7 mouse cellular contexts compared by ENCODE assay signal in the genomic region with DNA sequence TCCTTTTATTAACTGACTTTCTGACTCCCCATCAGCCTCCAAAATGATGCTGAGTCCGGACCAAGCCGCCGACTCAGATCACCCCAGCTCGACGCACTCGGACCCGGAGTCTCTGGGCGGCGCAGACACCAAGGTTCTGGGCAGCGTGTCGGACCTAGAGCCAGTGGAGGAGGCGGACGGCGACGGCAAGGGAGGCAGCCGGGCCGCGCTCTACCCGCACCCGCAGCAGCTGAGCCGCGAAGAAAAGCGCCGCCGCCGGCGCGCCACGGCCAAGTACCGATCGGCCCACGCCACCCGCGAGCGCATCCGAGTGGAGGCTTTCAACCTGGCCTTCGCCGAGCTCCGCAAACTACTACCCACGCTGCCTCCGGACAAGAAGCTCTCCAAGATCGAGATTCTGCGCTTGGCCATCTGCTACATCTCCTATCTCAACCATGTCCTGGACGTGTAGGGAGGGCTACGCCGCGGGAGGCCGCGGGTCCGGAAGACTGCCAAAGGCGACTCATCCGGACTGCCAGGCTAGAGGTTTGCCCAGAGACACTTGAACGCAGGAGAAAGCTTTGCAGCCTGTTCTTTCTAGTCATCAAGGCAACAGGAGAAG. TPM values are rescaled to one million over a fixed set of nuclear protein-coding genes. Genes with fewer than 3 reads are reported as not detected.
DNase-seq lines count a peak whose midpoint lies in the region; ATAC-seq and TF ChIP-seq lines count a peak whose summit lies in the region.

No protein-coding gene starts in this region.

- 1% methylated on average over 53 of the region's 53 CpGs for WGBS in lung, embryonic 14.5 days
- WGBS in cerebellum, adult 2 months = under 1% methylated on average over 53 of the region's 53 CpGs
- under 1% methylated on average over 53 of the region's 53 CpGs for WGBS in forebrain, embryonic 14.5 days
- under 1% methylated on average over 43 of the region's 53 CpGs for WGBS in neural tube, embryonic 14.5 days

- ATAC-seq in lung, embryonic 14.5 days (ENCODE audit: insufficient read depth) = peak; percentile 54; the same call in 1 of the 2 replicates
- ATAC-seq in forebrain, embryonic 14.5 days = peak; percentile 24; the same call in 1 of the 2 replicates
- peak; percentile 36 for ATAC-seq in neural tube, embryonic 14.5 days (ENCODE audit: low read depth)
- ATAC-seq in monocyte, adult 5-6 weeks (replicated peaks; ENCODE audit: insufficient number of reproducible peaks, low FRiP score, low TSS enrichment, poor library complexity, severe bottlenecking) = no peak

- no peaks in the 10 kb centered on the region for H3K36me3 ChIP-seq in lung, embryonic 14.5 days (ENCODE audit: insufficient read depth)
- H3K36me3 ChIP-seq in forebrain, embryonic 14.5 days (ENCODE audit: control insufficient read depth, insufficient read depth, low read length) = no peaks in the 10 kb centered on the region
- no peaks in the 10 kb centered on the region for H3K36me3 ChIP-seq in neural tube, embryonic 14.5 days (ENCODE audit: control insufficient read depth, insufficient read depth, low read length)

- peak; percentile 72 for TF ChIP-seq POLR2A in cerebellum, adult 2 months (IDR thresholded peaks at IDR 0.05; ENCODE audit: borderline replicate concordance, insufficient read depth, low read length)

- peaks cover 6% of the 10 kb centered on the region; the same call in 1 of the 2 replicates for H3K4me1 ChIP-seq in lung, embryonic 14.5 days (ENCODE audit: insufficient read depth)
- H3K4me1 ChIP-seq in cerebellum, adult 2 months (ENCODE audit: control insufficient read depth, insufficient read depth, low read length) = peaks cover 6% of the 10 kb centered on the region
- H3K4me1 ChIP-seq in forebrain, embryonic 14.5 days (ENCODE audit: control insufficient read depth, insufficient read depth, low read length) = peaks cover 8% of the 10 kb centered on the region; the same call in 1 of the 2 replicates
- H3K4me1 ChIP-seq in neural tube, embryonic 14.5 days (ENCODE audit: control insufficient read depth, insufficient read depth, low read length) = 0 out of 2 replicates have a peak, but pooled peaks cover 4% of the 10 kb centered on the region

- no peak overlapping the region for H3K27ac ChIP-seq in lung, embryonic 14.5 days (ENCODE audit: low read depth)
- peak overlapping the region; percentile 99 for H3K27ac ChIP-seq in cerebellum, adult 2 months (ENCODE audit: insufficient read depth, low read length)
- H3K27ac ChIP-seq in forebrain, embryonic 14.5 days (ENCODE audit: low read depth, low read length) = peak overlapping the region; percentile 89
- peak overlapping the region; percentile 99 for H3K27ac ChIP-seq in neural tube, embryonic 14.5 days (ENCODE audit: low read depth, low read length)

- peak; percentile 54 for DNase-seq in lung, embryonic 14.5 days
- DNase-seq in lung, postnatal 25 days (ENCODE audit: low spot score) = no peak
- DNase-seq in cerebellum, adult 2 months = peak; percentile 96 to 97
- peak; percentile 47 for DNase-seq in forebrain, embryonic 14.5 days (ENCODE audit: low spot score)
- peak; percentile 41 to 62 for DNase-seq in left cerebral cortex, postnatal 25 days (ENCODE audit: low spot score in 2 of 2)

- H3K4me2 ChIP-seq in lung, embryonic 14.5 days = peak overlapping the region; percentile 61
- peak overlapping the region; percentile 63 for H3K4me2 ChIP-seq in forebrain, embryonic 14.5 days (ENCODE audit: low read length)
- peak overlapping the region; percentile 80 for H3K4me2 ChIP-seq in neural tube, embryonic 14.5 days (ENCODE audit: low read depth, low read length)

- peaks cover 88% of the 10 kb centered on the region for H3K27me3 ChIP-seq in lung, embryonic 14.5 days (ENCODE audit: insufficient read depth, low read length)
- H3K27me3 ChIP-seq in cerebellum, adult 2 months (ENCODE audit: control insufficient read depth, insufficient read depth, low read length) = no peaks in the 10 kb centered on the region
- peaks cover 26% of the 10 kb centered on the region for H3K27me3 ChIP-seq in forebrain, embryonic 14.5 days (replicated peaks; ENCODE audit: control insufficient read depth, insufficient read depth, low read length)
- no peaks in the 10 kb centered on the region for H3K27me3 ChIP-seq in neural tube, embryonic 14.5 days (ENCODE audit: control insufficient read depth, insufficient read depth, low read length)

- intact Hi-C loops in left cerebral cortex, postnatal 25 days (cut with DNase I) = loop anchor here (2.0 kb wide), 1 partner anchor 90 kb away; no protein-coding TSS in a partner anchor

- H3K9me3 ChIP-seq in lung, embryonic 14.5 days (ENCODE audit: low read depth, low read length) = no peaks in the 10 kb centered on the region
- no peaks in the 10 kb centered on the region for H3K9me3 ChIP-seq in forebrain, embryonic 14.5 days (replicated peaks; ENCODE audit: control insufficient read depth, low read length)
- no peaks in the 10 kb centered on the region for H3K9me3 ChIP-seq in neural tube, embryonic 14.5 days (ENCODE audit: control insufficient read depth, low read length)

- no peak for TF ChIP-seq CTCF in lung, embryonic 14.5 days (IDR thresholded peaks at IDR 0.05; ENCODE audit: low read depth)
- TF ChIP-seq CTCF in cerebellum, adult 2 months (IDR thresholded peaks at IDR 0.05; ENCODE audit: borderline replicate concordance, insufficient read depth, low read depth, low read length) = no peak

- H3K9ac ChIP-seq in lung, embryonic 14.5 days = peak overlapping the region; percentile 29; the same call in 1 of the 2 replicates
- peak overlapping the region; percentile 83 for H3K9ac ChIP-seq in forebrain, embryonic 14.5 days (ENCODE audit: low read length)
- peak overlapping the region; percentile 96 for H3K9ac ChIP-seq in neural tube, embryonic 14.5 days (replicated peaks; ENCODE audit: low read depth, low read length)

- peak overlapping the region; percentile 36 for H3K4me3 ChIP-seq in lung, embryonic 14.5 days (ENCODE audit: low read depth, low read length)
- H3K4me3 ChIP-seq in cerebellum, adult 2 months (replicated peaks; ENCODE audit: insufficient read depth, low read depth, low read length) = peak overlapping the region; percentile 97
- peak overlapping the region; percentile 41 for H3K4me3 ChIP-seq in forebrain, embryonic 14.5 days (ENCODE audit: low read depth, low read length)
- peak overlapping the region; percentile 64 for H3K4me3 ChIP-seq in neural tube, embryonic 14.5 days (ENCODE audit: low read depth, low read length)

RNA-seq across cellular contexts. Expression of gene Nhlh2, which starts 2.8 kb away (rescaled TPM):
- polyA plus RNA-seq in lung, embryonic 14.5 days (2014; fragmentation: Nextera tagmentation; extraction: Ambion mirVana) = not detected in 2 replicates
- 9.3 and 9.6 TPM in 2 replicates for polyA plus RNA-seq in cerebellum, adult 2 months (2012; rRNA removed)
- 18.4 and 20.5 TPM in 2 replicates for polyA plus RNA-seq in forebrain, embryonic 14.5 days (2014; fragmentation: Nextera tagmentation; extraction: Ambion mirVana)
- under 1 TPM; 0.18 to 0.27 TPM for total RNA-seq in left cerebral cortex, postnatal 25 days (2021)
- polyA plus RNA-seq in neural tube, embryonic 14.5 days (2014; fragmentation: Nextera tagmentation; extraction: Ambion mirVana) = 20.8 and 33.7 TPM in 2 replicates
- not detected in 3 replicates for total RNA-seq in monocyte, adult 5-6 weeks (2017)

Comparison
In these comparisons a context has a peak if more than half of its experiments do, and no peak if none do; other contexts are left out.
1. H3K4me3 ChIP-seq: peak in every context shown above with its lines; median percentile 97 in cerebellum, adult 2 months; 64 in neural tube, embryonic 14.5 days; 41 in forebrain, embryonic 14.5 days; 36 in lung, embryonic 14.5 days.
2. H3K9ac ChIP-seq: peak in every context shown above with its lines; median percentile 96 in neural tube, embryonic 14.5 days; 83 in forebrain, embryonic 14.5 days; 29 in lung, embryonic 14.5 days.
3. RNA of gene Nhlh2, which starts 2.8 kb away (polyA plus RNA-seq): 20.8 to 33.7 TPM in neural tube, embryonic 14.5 days, 18.4 to 20.5 TPM in forebrain, embryonic 14.5 days and 9.3 to 9.6 TPM in cerebellum, adult 2 months; not detected in lung, embryonic 14.5 days; every median in the first group is over 10 times any median in the second.
4. Peak in every context shown above with its lines, with median percentiles within 50 percentile points of each other: H3K4me2 ChIP-seq.